In genomic region chr2:165049044-165049443, GRCm38 (mm10) we compare ENCODE assay signal across 31 mouse cellular contexts. TPM values are rescaled to one million over a fixed set of nuclear protein-coding genes. Genes with fewer than 3 reads are reported as not detected.
"Had no signal": no experiment of that assay in that cellular context is flagged by ENCODE, and none has a peak within 500 bp of the region (broad histone marks: within the 10 kb centered on the region; RNA-seq: fewer than 3 reads in every experiment).

No protein-coding gene starts in this region.

- H3K27ac ChIP-seq: gastrocnemius, adult 2 months; heart, embryonic 10.5 days; hindbrain, embryonic 12.5 days; hindbrain, embryonic 14.5 days; hindbrain, postnatal 0 days; kidney, embryonic 15.5 days; kidney, postnatal 0 days; limb, embryonic 13.5 days; limb, embryonic 15.5 days had no signal

- DNase-seq: gastrocnemius, adult 2 months; gastrocnemius, postnatal 14 days; gastrocnemius, postnatal 36 days; heart, adult 18-20 months; heart, postnatal 10 days; kidney, adult 11 months; kidney, adult 2 months; kidney, adult 9 months; kidney, postnatal 14 days; kidney, postnatal 36 days; layer of hippocampus, adult 9-11 months; layer of hippocampus, postnatal 36 days; left cerebral cortex, postnatal 4 days had no signal

- H3K4me1 ChIP-seq: heart, embryonic 12.5 days; kidney, embryonic 15.5 days; limb, embryonic 13.5 days; limb, embryonic 15.5 days had no signal

- H3K9ac ChIP-seq: heart, embryonic 12.5 days; hindbrain, embryonic 12.5 days; hindbrain, embryonic 14.5 days; kidney, embryonic 15.5 days; limb, embryonic 13.5 days; limb, embryonic 15.5 days had no signal

- H3K4me2 ChIP-seq: heart, embryonic 12.5 days; hindbrain, embryonic 12.5 days; hindbrain, embryonic 14.5 days; kidney, embryonic 15.5 days; limb, embryonic 13.5 days; limb, embryonic 15.5 days had no signal

- H3K27me3 ChIP-seq: kidney, embryonic 15.5 days had no signal

- H3K36me3 ChIP-seq: heart, embryonic 10.5 days; heart, embryonic 12.5 days; hindbrain, embryonic 12.5 days; kidney, embryonic 15.5 days; limb, embryonic 13.5 days; limb, embryonic 15.5 days had no signal

- H3K9me3 ChIP-seq: heart, embryonic 10.5 days; heart, embryonic 12.5 days; kidney, embryonic 15.5 days; limb, embryonic 15.5 days had no signal

- ATAC-seq: hindbrain, postnatal 0 days; intestine, embryonic 16.5 days had no signal

- H3K4me3 ChIP-seq: gastrocnemius, adult 2 months; heart, embryonic 10.5 days; heart, embryonic 12.5 days; hindbrain, embryonic 12.5 days; kidney, embryonic 15.5 days; limb, embryonic 13.5 days; limb, embryonic 15.5 days had no signal

RNA-seq across cellular contexts. Expression of gene 1700025C18Rik, which starts 41.5 kb away (rescaled TPM):
- polyA plus RNA-seq: frontal cortex, adult 2 months; gonadal fat pad, adult 2 months; heart, embryonic 10.5 days; heart, embryonic 12.5 days; heart, embryonic 14.5 days; heart, embryonic 16.5 days; hindbrain, embryonic 12.5 days; hindbrain, embryonic 14.5 days; hindbrain, postnatal 0 days; intestine, embryonic 14.5 days; intestine, embryonic 16.5 days; kidney, adult 2 months; kidney, embryonic 15.5 days; kidney, postnatal 0 days; large intestine, adult 2 months; limb, embryonic 11.5 days; limb, embryonic 13.5 days; limb, embryonic 15.5 days; liver, adult 2 months had no signal
